Mouse (Mus musculus) urinary bladder, adult 2 months (tissue): ENCODE measurements around the gene Bahd1. TPM values are rescaled to one million over a fixed set of nuclear protein-coding genes. Genes with fewer than 3 reads are reported as not detected.

Source experiments
- DNase-seq: peaks from one replicate; pipeline ENCODE4 v3.0.0; 2022; ENCODE audit warnings: low spot score
- polyA plus RNA-seq: library from polyadenylated mRNA; depleted of rRNA; stranded (reverse); fragments of >200 nt; gene quantifications from 2 replicates; pipeline ENCODE4 v1.2.3, GENCODE M21; 2012; rRNA removed

Gene Bahd1
- polyA plus RNA-seq, 1 experiment: 10.2 TPM

GRCm38 (mm10) chr2:118941341-118941740, 41.2 kb downstream of the Bahd1 start:
- no peak for DNase-seq

GRCm38 (mm10) chr2:118943232-118943631, 43.1 kb downstream of the Bahd1 start:
- no peak for DNase-seq

GRCm38 (mm10) chr2:118948818-118949217, 48.6 kb downstream of the Bahd1 start:
- DNase-seq: no peak

GRCm38 (mm10) chr2:118949699-118950098, 49.5 kb downstream of the Bahd1 start:
- no peak for DNase-seq

GRCm38 (mm10) chr2:118956497-118956896, 56.3 kb downstream of the Bahd1 start:
- no peak for DNase-seq

- no peak for DNase-seq
Observed at GRCm38 (mm10) chr2:118959644-118960043, 59.5 kb downstream of the Bahd1 start.

- no peak for DNase-seq
Observed at GRCm38 (mm10) chr2:118960413-118960812, 60.2 kb downstream of the Bahd1 start.

- no peak for DNase-seq
Observed at GRCm38 (mm10) chr2:118961546-118961945, 61.4 kb downstream of the Bahd1 start.

GRCm38 (mm10) chr2:118963007-118963675, 63.0 kb downstream of the Bahd1 start:
- DNase-seq: no peak

- DNase-seq: no peak
Observed at GRCm38 (mm10) chr2:118963676-118964012, 63.5 kb downstream of the Bahd1 start.

GRCm38 (mm10) chr2:118969585-118970147, 69.5 kb downstream of the Bahd1 start:
- no peak for DNase-seq

GRCm38 (mm10) chr2:118972048-118972447, 71.9 kb downstream of the Bahd1 start:
- DNase-seq: no peak

- DNase-seq: peak; percentile 72
Observed at GRCm38 (mm10) chr2:118972687-118973376, 72.7 kb downstream of the Bahd1 start.

Other genes starting within 250 kb of the Bahd1 start
- 12.3 and 12.7 TPM in 2 replicates for gene Pak6, start 237.1 kb upstream of the Bahd1 start, polyA plus RNA-seq
- gene Ankrd63, start 196.4 kb upstream of the Bahd1 start, polyA plus RNA-seq: 0.69 and 0.93 TPM in 2 replicates
- gene Plcb2, start 171.9 kb upstream of the Bahd1 start, polyA plus RNA-seq: 2.6 and 3.0 TPM in 2 replicates
- 35.9 and 38.5 TPM in 2 replicates for gene Inafm2, start 154.6 kb upstream of the Bahd1 start, polyA plus RNA-seq
- 19.3 and 23.1 TPM in 2 replicates for gene Ccdc9b, start 137.7 kb upstream of the Bahd1 start, polyA plus RNA-seq
- gene Phgr1, start 127.6 kb upstream of the Bahd1 start, polyA plus RNA-seq: 0.16 TPM in 1 of 2 replicates, not detected in the other
- 0.78 and 0.93 TPM in 2 replicates for gene Disp2, start 120.7 kb upstream of the Bahd1 start, polyA plus RNA-seq
- gene Knstrn, start 86.4 kb upstream of the Bahd1 start, polyA plus RNA-seq: 5.0 and 5.5 TPM in 2 replicates
- gene Ivd, start 38.4 kb upstream of the Bahd1 start, polyA plus RNA-seq: 87.1 and 91.2 TPM in 2 replicates
- 19.9 and 20.7 TPM in 2 replicates for gene Chst14, start 26.1 kb downstream of the Bahd1 start, polyA plus RNA-seq
- 18.8 and 19.3 TPM in 2 replicates for gene Ccdc32, start 129.0 kb downstream of the Bahd1 start, polyA plus RNA-seq
- gene Rpusd2, start 134.4 kb downstream of the Bahd1 start, polyA plus RNA-seq: 2.9 and 3.5 TPM in 2 replicates
- 0.22 and 0.37 TPM in 2 replicates for gene Knl1, start 146.7 kb downstream of the Bahd1 start, polyA plus RNA-seq
- gene Rad51, start 212.4 kb downstream of the Bahd1 start, polyA plus RNA-seq: 1.6 and 2.5 TPM in 2 replicates